Mouse (Mus musculus) megakaryocyte-erythroid progenitor cell, adult 5-6 weeks (primary cell): ENCODE measurements around the gene Pik3ap1. TPM values are rescaled to one million over a fixed set of nuclear protein-coding genes. Genes with fewer than 3 reads are reported as not detected.
A peak's percentile ranks its signal among the peaks of the same experiment; 100 is the strongest.

Experiments
- ATAC-seq: replicated peaks from 2 replicates; pipeline ENCODE4 v1.8.0; 2016; ENCODE audit warnings: mild to moderate bottlenecking, inconsistent platforms; ENCODE audit not compliant: severe bottlenecking, poor library complexity, low FRiP score, low TSS enrichment
- total RNA-seq, 2 experiments: library from RNA; stranded (forward) in 1 of 2; stranded (reverse) in 1 of 2; fragments of 200-1000, 215-1000 nt in 1 of 2; fragments of >200 nt in 1 of 2; fragmentation: Nextera tagmentation in 1 of 2; gene quantifications; 2 replicates each; pipeline ENCODE4 v1.2.3; 2014 to 2017

Pik3ap1 gene
- total RNA-seq, 2 experiments from 2014 or later, result 1.2 to 2.3 TPM

GRCm38 (mm10) chr19:41299446-41299845 lies 85.5 kb downstream of the Pik3ap1 start:
- ATAC-seq, result no peak

GRCm38 (mm10) chr19:41290952-41291619 lies 93.8 kb downstream of the Pik3ap1 start:
- ATAC-seq, result 0 out of 2 replicates have a peak, but pooled peaks have one; percentile 41

- no peak for ATAC-seq
Measured at GRCm38 (mm10) chr19:41288568-41288967, 96.3 kb downstream of the Pik3ap1 start.

GRCm38 (mm10) chr19:41287224-41287623 lies 97.7 kb downstream of the Pik3ap1 start:
- ATAC-seq, result no peak

GRCm38 (mm10) chr19:41284515-41284914 lies 100.4 kb downstream of the Pik3ap1 start:
- ATAC-seq, result no peak

- no peak for ATAC-seq
Measured at GRCm38 (mm10) chr19:41282718-41283117, 102.2 kb downstream of the Pik3ap1 start.

- no peak for ATAC-seq
Measured at GRCm38 (mm10) chr19:41282216-41282615, 102.7 kb downstream of the Pik3ap1 start.

GRCm38 (mm10) chr19:41279724-41280244 lies 105.1 kb downstream of the Pik3ap1 start:
- ATAC-seq, result no peak

- no peak for ATAC-seq
Measured at GRCm38 (mm10) chr19:41278606-41279005, 106.3 kb downstream of the Pik3ap1 start.

- no peak for ATAC-seq
Measured at GRCm38 (mm10) chr19:41275588-41275987, 109.3 kb downstream of the Pik3ap1 start.

GRCm38 (mm10) chr19:41270906-41271305 lies 114.0 kb downstream of the Pik3ap1 start:
- no peak for ATAC-seq

GRCm38 (mm10) chr19:41270151-41270727 lies 114.7 kb downstream of the Pik3ap1 start:
- no peak for ATAC-seq

- no peak for ATAC-seq
Measured at GRCm38 (mm10) chr19:41266251-41266901, 118.5 kb downstream of the Pik3ap1 start.

- peak; percentile 63 for ATAC-seq
Measured at GRCm38 (mm10) chr19:41264331-41264799, 120.5 kb downstream of the Pik3ap1 start.

GRCm38 (mm10) chr19:41263630-41264295 lies 121.1 kb downstream of the Pik3ap1 start, which contains the start of gene Tm9sf3:
Gene Tm9sf3 (minus strand): TSS chr19:41263997.
- peak; percentile 71 for ATAC-seq

GRCm38 (mm10) chr19:41262712-41263629 lies 121.9 kb downstream of the Pik3ap1 start:
- peak; percentile 67 for ATAC-seq

GRCm38 (mm10) chr19:41260736-41261135 lies 124.2 kb downstream of the Pik3ap1 start:
- no peak for ATAC-seq

- no peak for ATAC-seq
Measured at GRCm38 (mm10) chr19:41259256-41259655, 125.6 kb downstream of the Pik3ap1 start.

- no peak; the same call in 1 of the 2 replicates for ATAC-seq
Measured at GRCm38 (mm10) chr19:41258707-41259106, 126.2 kb downstream of the Pik3ap1 start.
